Mouse (Mus musculus): ENCODE measurements around the gene Olfr291.

Gene Olfr291

GRCm38 (mm10) chr7:84853253-84853652 is at the start of gene Olfr291:
Olfr291 (plus strand) TSS chr7:84853553.
- DNase-seq (ENCODE audit: low read depth, low spot score) = no peak

- peak; percentile 64 for DNase-seq (ENCODE audit: low read depth, low spot score)
Observed at GRCm38 (mm10) chr7:84805224-84805623, 48.1 kb upstream of the Olfr291 start.

GRCm38 (mm10) chr7:84806159-84806558 is 47.2 kb upstream of the Olfr291 start:
- no peak for DNase-seq (ENCODE audit: low read depth, low spot score)

- DNase-seq (ENCODE audit: low read depth, low spot score) = peak; percentile 31
Observed at GRCm38 (mm10) chr7:84884530-84884929, 31.2 kb downstream of the Olfr291 start.
